Mouse (Mus musculus): ENCODE data around the gene Dhps. TPM values are rescaled to one million over a fixed set of nuclear protein-coding genes. Genes with fewer than 3 reads are reported as not detected.
A peak's percentile ranks its signal among the peaks of the same experiment; 100 is the strongest.

Dhps gene
- total RNA-seq (2017) = 29.8 and 34.1 TPM in 2 replicates

GRCm38 (mm10) chr8:85071514-85072281 is at the start of gene Dhps:
Gene Dhps, plus strand, starts transcription at chr8:85071757.
- peak; percentile 86 for ATAC-seq (replicated peaks; ENCODE audit: low read depth, poor library complexity, severe bottlenecking)

GRCm38 (mm10) chr8:85023846-85024245 is 47.7 kb upstream of the Dhps start:
- ATAC-seq (replicated peaks; ENCODE audit: low read depth, poor library complexity, severe bottlenecking) = no peak

- peak; percentile 86 for ATAC-seq (replicated peaks; ENCODE audit: low read depth, poor library complexity, severe bottlenecking)
These were observed 46.2 kb upstream of the Dhps start, which contains the start of gene Asna1 for GRCm38 (mm10) chr8:85025098-85025932. Gene Asna1, minus strand, starts transcription at chr8:85025281.

- ATAC-seq (replicated peaks; ENCODE audit: low read depth, poor library complexity, severe bottlenecking) = peak; percentile 80
These were observed 44.7 kb upstream of the Dhps start, which contains the start of gene Trir for GRCm38 (mm10) chr8:85026670-85027515. Gene Trir, plus strand, starts transcription at chr8:85026823.

DNA sequence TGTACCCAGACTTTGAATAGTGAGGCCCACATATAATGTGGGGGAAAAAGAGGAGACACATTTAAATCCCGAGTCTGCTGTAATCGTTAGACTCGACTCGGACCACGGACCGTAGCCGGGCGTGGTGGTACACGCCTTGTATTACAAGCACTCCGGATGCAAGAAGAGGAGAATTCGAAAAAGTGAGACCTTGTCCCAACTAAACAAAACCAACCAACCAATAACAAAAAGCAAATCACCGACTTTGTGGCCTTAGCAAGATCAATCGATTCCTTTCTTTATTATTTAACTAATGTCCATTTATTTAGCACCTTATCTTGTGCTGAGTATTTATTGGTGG is 44.1 kb upstream of the Dhps start:
- no peak for ATAC-seq (replicated peaks; ENCODE audit: low read depth, poor library complexity, severe bottlenecking)

GRCm38 (mm10) chr8:85027922-85028321 is 43.6 kb upstream of the Dhps start:
- no peak for ATAC-seq (replicated peaks; ENCODE audit: low read depth, poor library complexity, severe bottlenecking)

- no peak for ATAC-seq (replicated peaks; ENCODE audit: low read depth, poor library complexity, severe bottlenecking)
These were observed 42.3 kb upstream of the Dhps start for GRCm38 (mm10) chr8:85029271-85029670.

DNA sequence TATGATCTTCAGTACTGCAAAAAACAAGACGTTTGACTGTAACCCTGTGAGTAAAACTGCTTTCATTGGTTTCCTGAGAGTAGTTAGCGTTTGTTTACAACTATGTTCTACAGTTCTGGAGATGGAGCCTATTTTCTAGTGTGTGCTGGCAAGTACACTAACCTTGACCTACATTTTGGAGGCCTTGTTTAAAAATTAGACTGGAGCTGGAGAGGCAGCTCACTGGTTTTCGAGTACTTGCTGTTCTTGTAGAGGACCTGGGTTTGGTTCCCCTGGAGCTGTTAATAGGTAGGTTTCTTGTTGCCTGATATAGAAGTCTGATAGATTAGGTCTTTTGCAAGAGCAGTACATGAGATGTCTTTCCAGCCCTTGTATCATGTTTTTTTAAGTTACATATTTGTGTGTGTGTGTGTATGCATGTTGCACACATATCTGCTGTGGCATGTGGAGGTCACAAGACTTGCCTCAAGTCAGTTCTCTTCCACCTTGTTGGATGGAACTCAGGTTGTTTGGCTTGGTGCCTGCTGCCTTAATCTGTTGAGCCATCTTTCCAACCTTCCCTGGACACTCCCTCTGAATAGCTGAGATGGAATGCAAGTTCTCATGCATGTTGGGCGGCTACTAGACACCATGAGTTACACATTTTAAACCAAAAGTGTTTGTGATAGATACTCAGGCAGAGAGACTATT is 38.8 kb upstream of the Dhps start:
- no peak for ATAC-seq (replicated peaks; ENCODE audit: low read depth, poor library complexity, severe bottlenecking)

DNA sequence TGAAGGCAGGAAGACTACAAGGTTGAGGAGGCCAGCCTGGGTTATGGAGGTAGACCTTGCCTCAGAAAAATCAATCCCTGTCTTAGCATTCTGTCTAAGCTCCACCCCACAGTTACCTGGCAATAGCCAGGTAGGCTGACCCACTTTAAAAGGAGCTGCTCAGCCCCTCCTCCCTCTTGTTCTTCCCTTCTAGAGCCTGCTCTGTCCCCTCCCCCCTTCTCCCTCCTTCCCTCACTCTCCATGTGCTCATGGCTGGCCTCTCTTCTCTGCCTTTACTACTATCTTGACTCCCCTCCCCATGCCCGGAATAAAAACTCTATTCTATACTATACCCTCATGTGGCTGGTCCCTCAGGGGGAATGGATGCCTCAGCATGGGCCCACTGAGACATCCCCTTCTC is 37.7 kb upstream of the Dhps start:
- ATAC-seq (replicated peaks; ENCODE audit: low read depth, poor library complexity, severe bottlenecking) = no peak

DNA sequence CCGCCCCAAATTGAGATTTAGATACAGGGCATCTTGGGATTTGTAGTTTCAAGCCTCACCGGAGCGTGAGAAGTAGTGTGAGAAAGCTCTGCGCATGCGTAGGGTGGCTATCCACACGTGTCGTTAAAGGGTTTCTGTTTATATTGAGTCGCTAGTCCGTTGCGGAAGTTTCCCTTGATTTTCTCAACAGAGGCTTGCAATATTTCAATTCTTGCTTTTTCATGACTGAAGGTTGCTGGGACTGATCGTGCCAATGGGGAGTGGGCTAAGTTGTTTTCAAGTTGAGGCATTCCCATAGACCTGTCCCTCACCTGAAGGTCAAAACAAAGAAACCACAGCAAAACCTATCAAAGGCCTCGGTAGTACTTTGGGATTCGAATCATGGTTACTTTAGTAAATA is 36.8 kb upstream of the Dhps start:
- peak; percentile 31 for ATAC-seq (replicated peaks; ENCODE audit: low read depth, poor library complexity, severe bottlenecking)

DNA sequence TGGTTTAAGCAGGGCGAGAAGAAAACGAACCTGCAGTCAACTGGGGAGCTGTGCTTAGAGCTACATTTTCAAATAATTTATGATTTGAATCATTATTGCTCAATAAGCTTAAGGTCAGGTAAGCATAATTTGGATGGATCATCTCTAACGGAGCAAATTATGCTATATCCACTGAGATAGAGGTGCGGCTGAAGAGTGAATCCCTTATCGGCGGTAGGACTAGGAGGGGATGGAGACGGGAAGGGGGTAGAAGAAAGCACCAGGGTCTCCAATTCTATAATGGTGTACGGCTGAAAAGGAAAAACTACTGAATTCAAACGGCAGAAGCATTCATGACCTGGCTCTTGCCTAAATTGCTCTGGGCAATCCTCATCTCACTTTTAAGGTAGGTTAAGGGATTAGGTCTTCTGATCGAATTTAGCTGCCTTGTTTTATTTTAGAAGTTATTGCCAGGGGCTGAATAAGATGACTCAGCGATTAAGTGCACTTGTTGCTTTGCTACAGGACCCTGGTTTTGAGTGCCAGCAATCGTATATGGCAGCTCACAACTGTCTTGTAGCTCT is 36.3 kb upstream of the Dhps start:
- ATAC-seq (replicated peaks; ENCODE audit: low read depth, poor library complexity, severe bottlenecking) = no peak

DNA sequence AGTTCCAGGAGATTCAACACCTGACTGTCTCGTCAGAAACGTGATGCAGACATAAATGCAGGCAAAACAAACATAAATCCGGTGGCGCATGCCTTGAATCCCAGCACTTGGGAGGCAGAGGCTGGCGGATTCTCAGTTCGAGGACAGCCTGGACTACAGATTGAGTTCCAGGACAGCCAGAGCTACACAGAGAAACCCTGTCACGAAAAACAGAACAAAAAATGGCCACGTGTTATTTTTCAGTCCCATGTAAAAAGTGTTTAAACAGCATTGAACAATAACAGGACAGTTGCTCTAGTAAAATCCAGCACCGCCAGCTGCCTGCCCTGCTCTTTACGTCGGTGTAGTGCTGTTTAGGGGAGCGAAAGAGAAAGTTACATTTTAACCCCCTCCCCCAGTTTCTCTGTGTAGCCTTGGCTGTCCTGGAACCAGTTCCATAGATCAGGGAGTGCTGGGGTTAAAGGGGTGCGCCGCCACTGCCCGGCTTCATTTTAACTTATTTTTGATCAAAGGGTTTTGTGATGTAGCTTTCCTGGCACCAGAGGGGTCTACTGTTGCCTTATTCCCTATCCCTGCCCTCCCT is 35.7 kb upstream of the Dhps start:
- ATAC-seq (replicated peaks; ENCODE audit: low read depth, poor library complexity, severe bottlenecking) = 0 out of 2 replicates have a peak, but pooled peaks have one; percentile 12

GRCm38 (mm10) chr8:85036381-85036717 is 35.2 kb upstream of the Dhps start:
- peak; percentile 1; the same call in 1 of the 2 replicates for ATAC-seq (replicated peaks; ENCODE audit: low read depth, poor library complexity, severe bottlenecking)

DNA sequence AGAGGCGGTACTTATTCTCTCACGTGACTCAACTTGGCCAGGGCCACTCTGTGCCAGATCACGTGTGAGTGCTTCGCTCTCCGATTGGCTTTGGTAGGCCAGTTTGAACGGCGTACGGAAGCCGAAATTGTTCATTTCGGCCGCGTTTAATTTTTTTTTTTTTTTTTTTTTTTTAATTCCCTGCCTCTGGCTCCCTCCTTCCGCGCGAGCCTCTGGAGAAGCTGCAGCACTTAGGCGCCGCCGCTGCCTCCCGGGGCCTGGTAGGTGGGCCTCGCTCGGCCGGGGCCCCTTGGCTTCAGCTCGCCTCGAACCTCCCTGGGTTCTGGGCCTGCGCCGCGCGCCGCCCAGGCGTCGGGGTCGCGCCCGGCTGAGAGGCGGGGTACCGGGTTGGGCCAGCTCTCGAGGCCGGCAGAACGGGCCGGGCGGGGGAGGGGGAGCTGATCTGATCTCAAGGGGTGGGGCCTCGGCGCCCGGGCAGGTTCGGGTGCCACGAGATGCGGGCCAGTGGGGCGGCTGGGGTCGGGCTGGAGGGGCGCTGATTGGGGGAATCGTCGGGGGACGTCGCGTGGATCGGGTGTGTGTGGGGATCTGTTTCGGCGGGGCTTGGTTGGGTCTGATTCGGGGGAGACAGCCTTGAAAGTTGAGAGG is 34.7 kb upstream of the Dhps start, which contains the start of gene Tnpo2:
Gene Tnpo2, plus strand, starts transcription at position 198 of the 648 bp plus-strand sequence.
- ATAC-seq (replicated peaks; ENCODE audit: low read depth, poor library complexity, severe bottlenecking) = peak; percentile 80

DNA sequence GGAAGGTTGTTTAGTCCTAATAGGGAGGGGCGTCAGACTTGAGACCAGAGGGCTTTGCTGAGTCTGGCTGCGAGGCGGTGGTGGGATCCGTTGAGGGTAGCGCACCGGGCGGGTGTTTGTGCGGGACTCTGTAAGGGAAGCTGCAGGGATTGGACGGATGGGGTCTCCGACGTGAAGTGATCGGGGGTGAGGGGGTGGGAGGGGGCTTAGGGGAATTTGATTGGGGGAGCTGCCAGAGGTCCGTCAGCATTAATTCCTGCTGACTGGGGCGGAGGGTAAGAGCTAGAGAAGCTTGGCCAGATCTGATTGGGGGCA is 34.2 kb upstream of the Dhps start:
- ATAC-seq (replicated peaks; ENCODE audit: low read depth, poor library complexity, severe bottlenecking) = peak; percentile 7

GRCm38 (mm10) chr8:85037681-85038531 is 33.7 kb upstream of the Dhps start:
- ATAC-seq (replicated peaks; ENCODE audit: low read depth, poor library complexity, severe bottlenecking) = no peak; the same call in 1 of the 2 replicates

- ATAC-seq (replicated peaks; ENCODE audit: low read depth, poor library complexity, severe bottlenecking) = no peak
These were observed 27.9 kb upstream of the Dhps start for GRCm38 (mm10) chr8:85043619-85044018.

DNA sequence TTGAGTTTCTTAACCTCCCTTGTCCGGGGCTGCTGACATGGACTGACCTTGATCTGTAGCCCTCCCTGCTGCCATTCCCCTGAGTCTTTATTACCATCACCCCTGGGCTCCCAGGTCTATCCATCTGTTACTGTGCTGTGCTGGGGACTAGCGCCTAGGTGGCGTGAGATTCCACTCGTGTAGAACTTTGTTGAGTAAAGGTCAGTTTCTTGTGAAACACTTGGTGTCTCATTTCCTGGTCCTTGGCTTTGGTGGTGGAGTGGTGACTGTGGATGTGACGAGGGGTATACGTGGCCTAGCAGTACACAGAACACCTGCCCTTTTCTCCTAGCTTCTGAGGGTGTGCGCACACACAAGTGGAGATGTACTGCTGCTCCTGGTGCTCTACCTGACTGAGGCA is 14.2 kb upstream of the Dhps start:
- no peak for ATAC-seq (replicated peaks; ENCODE audit: low read depth, poor library complexity, severe bottlenecking)
